ENCODE assay signal across 8 mouse cellular contexts in genomic region chr16:30184591-30185265, GRCm38 (mm10).
DNase-seq lines count a peak whose midpoint lies in the region; ATAC-seq and TF ChIP-seq lines count a peak whose summit lies in the region.

No protein-coding gene starts in this region.

- no peak for TF ChIP-seq POLR2A in cortical plate, adult 2 months (IDR thresholded peaks at IDR 0.05; ENCODE audit: extremely low read depth, insufficient read depth, low read length)

- H3K4me2 ChIP-seq in hindbrain, postnatal 0 days (ENCODE audit: low read depth, low read length) = 0 out of 2 replicates have a peak overlapping the region, but pooled peaks have one; percentile 5

- peak overlapping the region; percentile 60 for H3K27ac ChIP-seq in cortical plate, adult 2 months (ENCODE audit: insufficient read depth, low read length)
- H3K27ac ChIP-seq in hindbrain, postnatal 0 days = 0 out of 2 replicates have a peak overlapping the region, but pooled peaks have one; percentile 41
- H3K27ac ChIP-seq in left cerebral cortex, adult 2 months = peak overlapping the region; percentile 67; the same call in 1 of the 2 replicates

- ATAC-seq in hindbrain, postnatal 0 days = peak; percentile 68

- H3K4me1 ChIP-seq in cortical plate, adult 2 months (ENCODE audit: control insufficient read depth, insufficient read depth, low read length) = 0 out of 2 replicates have a peak, but pooled peaks cover 1% of the 10 kb centered on the region
- H3K4me1 ChIP-seq in hindbrain, postnatal 0 days (ENCODE audit: insufficient read depth, low read length) = 0 out of 2 replicates have a peak, but pooled peaks cover 4% of the 10 kb centered on the region

- peak; percentile 52 for DNase-seq in NIH3T3 (ENCODE audit: low read depth)
- peak; percentile 81 to 87 for DNase-seq in gastrocnemius, postnatal 36 days
- DNase-seq in hindbrain, postnatal 0 days (ENCODE audit: low spot score) = peak; percentile 74
- peak; percentile 49 to 65 for DNase-seq in left cerebral cortex, adult 2 months (ENCODE audit: extremely low spot score in 1 of 2, low spot score in 2 of 2)
- peak; percentile 90 for DNase-seq in lung, postnatal 25 days (ENCODE audit: low spot score)
- DNase-seq in right cerebral cortex, postnatal 14 days = peak; percentile 67
- DNase-seq in cerebellum, adult 11 months = no peak

- H3K9me3 ChIP-seq in hindbrain, postnatal 0 days (ENCODE audit: low read length) = no peaks in the 10 kb centered on the region

- no peak for TF ChIP-seq CTCF in cortical plate, adult 2 months (IDR thresholded peaks at IDR 0.05; ENCODE audit: extremely low read depth, insufficient read depth, low read length)
- TF ChIP-seq CTCF in hindbrain, postnatal 0 days (IDR thresholded peaks at IDR 0.05; ENCODE audit: low read depth) = peak; percentile 43
- TF ChIP-seq CTCF in left cerebral cortex, adult 2 months (IDR thresholded peaks at IDR 0.05) = peak; percentile 31

- no peaks in the 10 kb centered on the region for H3K36me3 ChIP-seq in hindbrain, postnatal 0 days (ENCODE audit: insufficient read depth, low read length)

- intact Hi-C loops in gastrocnemius, postnatal 36 days (cut with DNase I) = loop anchor here (2.0 to 5.0 kb wide), 2 partner anchors 172 to 246 kb away; no protein-coding TSS in a partner anchor
- intact Hi-C loops in left cerebral cortex, adult 2 months (cut with DNase I) = loop anchor here (5.0 kb wide), 1 partner anchor 372 kb away; no protein-coding TSS in a partner anchor

- no peak overlapping the region for H3K9ac ChIP-seq in hindbrain, postnatal 0 days (replicated peaks; ENCODE audit: low read length)

- 19% methylated on average over 18 of the region's 18 CpGs for WGBS in hindbrain, postnatal 0 days

- no peak overlapping the region for H3K4me3 ChIP-seq in cortical plate, adult 2 months (ENCODE audit: insufficient read depth, low read length)
- no peak overlapping the region for H3K4me3 ChIP-seq in hindbrain, postnatal 0 days (ENCODE audit: low read length)
- H3K4me3 ChIP-seq in left cerebral cortex, adult 2 months = no peak overlapping the region

- H3K27me3 ChIP-seq in hindbrain, postnatal 0 days (ENCODE audit: insufficient read depth, low read length) = no peaks in the 10 kb centered on the region; the same call in 1 of the 2 replicates
